Mouse (Mus musculus) midbrain, embryonic 10.5 days (tissue): ENCODE data around the gene Dhrs13. TPM values are rescaled to one million over a fixed set of nuclear protein-coding genes. Genes with fewer than 3 reads are reported as not detected.

ENCODE experiments used
- DNase-seq: peaks from one replicate; pipeline ENCODE4 v3.0.0-alpha.2; 2017; ENCODE audit warnings: low spot score
- H3K27ac ChIP-seq: fragments of 300-500 bp; sonication (generic); replicated peaks from 2 replicates; pipeline ENCODE4 v1.5.1; 2016; ENCODE audit warnings: mild to moderate bottlenecking
- H3K27me3 ChIP-seq: fragments of 300-500 bp; sonication (generic); 2 replicates; pipeline ENCODE4 v1.6.1; 2016; ENCODE audit warnings: low read depth, mild to moderate bottlenecking; ENCODE audit not compliant: poor library complexity, severe bottlenecking
- H3K36me3 ChIP-seq: fragments of 300-500 bp; sonication (generic); 2 replicates; pipeline ENCODE4 v1.6.1; 2016; ENCODE audit warnings: mild to moderate bottlenecking, moderate library complexity
- H3K4me1 ChIP-seq: fragments of 300-500 bp; sonication (generic); 2 replicates; pipeline ENCODE4 v1.6.1; 2016
- H3K4me3 ChIP-seq: fragments of 300-500 bp; sonication (generic); 2 replicates; pipeline ENCODE4 v1.5.1; 2016; ENCODE audit warnings: mild to moderate bottlenecking, moderate library complexity
- H3K9me3 ChIP-seq: fragments of 300-500 bp; sonication (generic); replicated peaks from 2 replicates; pipeline ENCODE4 v1.6.1; 2016; ENCODE audit warnings: mild to moderate bottlenecking
- WGBS: fragments of 180-500 bp; shearing (Covaris S2); methylation state at CpG from one replicate; pipeline ENCODE4 v1.1.7; 2016; 5-methylcytosine and 5-hydroxymethylcytosine counted together
- polyA plus RNA-seq: library from polyadenylated mRNA; unstranded; fragments of >200 nt; fragmentation: Nextera tagmentation; extraction: Ambion mirVana; gene quantifications from 2 replicates; pipeline ENCODE4 v1.2.1, GENCODE M21; 2016

Dhrs13 gene
- polyA plus RNA-seq, result 16.7 and 17.7 TPM in 2 replicates

DNA sequence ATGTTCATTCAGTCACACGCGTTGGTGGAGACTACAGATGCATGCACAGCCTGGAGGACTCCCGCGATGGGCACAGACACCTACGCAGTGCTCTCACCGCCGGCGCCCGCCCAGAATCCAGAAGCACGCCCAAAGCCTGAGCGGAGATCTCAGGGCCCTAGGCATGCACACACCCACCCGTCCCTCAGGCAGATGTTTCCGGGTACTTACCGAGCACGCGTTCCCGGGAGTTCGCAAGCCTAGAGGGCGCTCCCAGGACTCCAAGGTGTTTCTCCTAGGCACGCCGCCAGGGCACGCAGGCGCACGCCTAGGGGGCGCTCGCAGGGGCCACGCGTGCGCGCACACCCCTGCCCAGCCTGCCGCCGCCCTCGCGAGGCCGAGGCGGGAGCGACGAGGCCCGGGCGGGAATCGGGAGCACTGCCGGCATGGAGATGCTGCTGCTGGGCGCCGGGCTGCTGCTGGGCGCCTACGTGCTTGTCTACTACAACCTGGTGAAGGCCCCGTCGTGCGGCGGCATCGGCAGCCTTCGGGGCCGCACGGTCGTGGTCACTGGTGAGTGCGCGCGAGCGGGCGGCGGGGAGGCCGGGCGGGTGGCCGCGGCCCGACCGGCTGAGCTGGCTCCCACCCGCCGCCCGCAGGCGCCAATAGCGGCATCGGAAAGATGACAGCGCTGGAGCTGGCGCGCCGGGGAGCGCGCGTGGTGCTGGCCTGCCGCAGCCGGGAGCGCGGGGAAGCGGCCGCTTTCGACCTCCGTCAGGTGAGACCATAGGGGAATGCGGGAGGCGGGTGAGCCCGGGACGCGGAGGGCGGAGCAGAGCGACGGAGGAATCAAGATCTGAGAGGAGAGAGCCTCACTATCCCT is at the start of gene Dhrs13:
Dhrs13 (plus strand) TSS at position 334 of the 862 bp plus-strand sequence.
- Histone ChIP-seq H3K4me1 (peaks cover 49% of the 10 kb centered on the region), H3K27ac (peak within 1 kb of the TSS; percentile 91), H3K9me3 (no peaks in the 10 kb centered on the region), H3K4me3 (peak within 1 kb of the TSS; percentile 74), H3K27me3 (peaks cover 7% of the 10 kb centered on the region; the same call in 1 of the 2 replicates), H3K36me3 (peaks cover 51% of the 10 kb centered on the region)
- DNase-seq, result peak; percentile 91
- under 1% methylated on average over 96 of the region's 96 CpGs for WGBS

DNA sequence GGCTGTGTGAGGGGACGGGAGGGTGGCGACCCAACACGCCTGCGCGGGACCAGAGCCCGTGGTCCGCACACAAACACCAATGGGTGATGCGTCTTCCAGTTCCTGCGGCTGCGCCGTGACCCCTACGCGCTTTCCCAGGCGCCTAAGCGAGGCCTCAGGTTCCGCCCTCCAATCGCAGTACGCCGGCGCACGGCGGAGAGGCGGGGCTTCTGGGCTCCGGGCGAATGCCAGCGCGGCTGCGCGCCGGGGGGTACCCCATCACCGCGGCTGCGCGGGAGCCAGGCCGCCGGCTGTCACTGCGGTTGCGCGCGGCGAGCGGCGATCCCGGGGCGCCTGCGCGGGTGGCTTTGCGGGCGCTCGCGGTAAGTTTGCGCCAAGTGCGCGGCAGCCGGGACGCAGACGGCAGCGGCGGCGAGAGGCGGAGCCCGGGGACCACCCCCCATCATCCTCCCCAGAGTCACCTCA is 49.6 kb upstream of the Dhrs13 start, which contains the start of gene Phf12:
Phf12 (plus strand) TSS at position 314 of the 465 bp plus-strand sequence.
- no peaks in the 10 kb centered on the region for H3K9me3 ChIP-seq
- DNase-seq, result peak; percentile 100
- peaks cover 30% of the 10 kb centered on the region for H3K4me1 ChIP-seq
- 0 out of 2 replicates have a peak, but pooled peaks cover 5% of the 10 kb centered on the region for H3K27me3 ChIP-seq
- under 1% methylated on average over 52 of the region's 62 CpGs for WGBS
- H3K36me3 ChIP-seq, result peaks cover 28% of the 10 kb centered on the region
- peak within 1 kb of the TSS; percentile 92 for H3K27ac ChIP-seq
- peak within 1 kb of the TSS; percentile 76 for H3K4me3 ChIP-seq

DNA sequence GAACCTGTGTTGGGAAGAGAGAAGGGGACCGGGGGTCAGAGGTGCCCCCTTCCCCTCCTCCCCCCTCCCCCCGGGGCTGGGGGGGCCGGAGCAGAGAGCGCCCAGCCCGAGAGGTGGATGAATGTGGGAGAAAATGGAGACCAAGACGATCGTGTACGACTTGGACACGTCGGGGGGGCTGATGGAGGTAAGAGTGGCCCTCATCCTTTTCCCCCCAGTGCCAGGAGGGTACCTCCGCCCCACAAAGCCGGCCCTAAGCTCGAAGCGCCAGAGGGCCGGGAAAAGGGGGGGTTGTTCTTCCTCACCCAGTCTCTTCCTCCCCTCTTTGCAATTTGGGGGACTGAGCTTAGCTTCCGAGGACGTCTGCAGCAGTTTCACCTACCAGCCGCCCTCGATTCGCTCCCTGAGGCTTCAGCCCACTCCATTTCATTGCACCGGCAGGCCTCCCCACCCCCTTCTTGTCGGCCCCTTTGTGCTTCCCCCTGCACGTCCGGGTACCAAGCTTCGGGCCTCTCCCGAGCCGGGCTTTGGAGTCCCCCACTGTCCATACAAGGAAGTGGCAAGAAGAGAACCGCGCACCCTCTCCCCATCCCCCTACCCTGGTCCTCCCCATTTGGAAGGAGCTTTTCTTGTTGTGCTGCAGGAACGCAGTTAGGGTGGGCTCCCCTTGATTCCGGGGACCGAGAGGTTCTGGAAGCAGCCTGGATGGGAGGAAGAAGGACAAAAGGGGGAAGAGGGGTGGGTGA is 48.7 kb upstream of the Dhrs13 start:
- Histone ChIP-seq H3K27ac (peak overlapping the region; percentile 92), H3K27me3 (no peaks in the 10 kb centered on the region), H3K9me3 (no peaks in the 10 kb centered on the region), H3K4me1 (peaks cover 30% of the 10 kb centered on the region), H3K4me3 (peak overlapping the region; percentile 76), H3K36me3 (peaks cover 37% of the 10 kb centered on the region)
- WGBS, result under 1% methylated on average over 31 of the region's 32 CpGs
- peak; percentile 69 for DNase-seq

DNA sequence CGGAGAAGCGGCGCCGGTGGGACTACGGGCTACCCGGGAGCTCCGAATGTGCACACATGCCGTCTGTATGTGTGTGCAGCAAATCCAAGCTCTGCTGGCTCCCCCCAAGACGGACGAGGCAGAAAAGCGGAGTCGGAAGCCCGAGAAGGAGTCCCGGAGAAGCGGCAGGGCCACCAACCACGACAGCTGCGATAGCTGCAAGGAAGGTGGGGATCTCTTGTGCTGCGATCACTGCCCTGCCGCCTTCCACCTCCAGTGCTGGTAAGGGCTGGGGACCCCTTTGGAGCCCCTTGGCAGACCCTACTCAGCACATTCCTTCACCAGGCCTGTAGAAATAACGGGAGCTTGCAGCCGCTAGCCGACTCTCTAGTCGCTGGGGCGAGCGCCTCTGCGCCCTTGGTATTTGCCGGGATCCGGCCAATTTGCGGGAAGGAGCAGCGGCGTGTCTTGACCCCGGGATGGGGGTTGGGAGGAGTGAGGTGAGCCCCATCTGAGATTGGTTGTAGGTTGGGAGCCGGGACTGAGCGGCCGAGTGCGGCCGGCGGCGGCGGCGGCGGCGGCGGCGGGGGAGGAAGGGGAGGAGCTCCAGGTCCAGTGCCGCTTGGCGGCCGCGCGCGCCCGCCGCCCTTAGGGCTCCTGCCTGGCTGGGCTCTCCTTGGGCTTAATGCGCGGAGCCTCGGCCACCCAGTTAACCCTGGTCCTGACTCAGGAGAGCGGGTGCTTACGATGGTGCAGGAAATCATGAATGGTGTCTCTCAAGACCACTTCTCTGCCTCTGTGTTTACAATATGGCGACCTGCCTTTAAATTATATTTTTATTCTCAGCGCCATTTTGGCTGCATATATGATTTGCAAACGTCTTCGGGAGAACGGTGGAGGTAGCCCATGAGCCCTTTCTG is 47.9 kb upstream of the Dhrs13 start:
- H3K27me3 ChIP-seq, result no peaks in the 10 kb centered on the region
- peaks cover 45% of the 10 kb centered on the region for H3K36me3 ChIP-seq
- no peaks in the 10 kb centered on the region for H3K9me3 ChIP-seq
- peak; percentile 80 for DNase-seq
- peak overlapping the region; percentile 76 for H3K4me3 ChIP-seq
- H3K4me1 ChIP-seq, result peaks cover 30% of the 10 kb centered on the region
- WGBS, result under 1% methylated on average over 47 of the region's 63 CpGs
- H3K27ac ChIP-seq, result peak overlapping the region; percentile 92

DNA sequence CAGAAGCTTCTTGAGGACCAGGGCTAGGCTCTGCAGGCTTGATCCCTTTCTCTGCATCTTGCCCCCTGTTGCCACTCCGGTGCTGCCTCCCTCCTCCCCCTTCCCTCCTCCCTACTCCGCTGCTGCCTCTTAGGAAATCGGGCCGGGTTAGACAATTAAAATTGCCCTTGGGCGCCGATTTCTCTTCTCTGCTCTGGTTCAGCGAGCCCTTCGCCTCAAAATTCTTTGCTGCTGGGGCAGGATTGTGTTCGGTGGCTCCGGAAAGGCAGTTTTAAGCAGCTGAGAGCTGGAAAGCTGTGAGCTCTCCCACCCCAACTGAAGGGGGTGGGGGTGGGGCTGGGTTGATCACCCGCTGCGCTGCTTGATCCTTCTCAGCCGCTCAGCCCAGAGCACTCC is 47.2 kb upstream of the Dhrs13 start:
- Histone ChIP-seq H3K4me3 (peak overlapping the region; percentile 76), H3K9me3 (no peaks in the 10 kb centered on the region), H3K27me3 (no peaks in the 10 kb centered on the region), H3K27ac (peak overlapping the region; percentile 92), H3K4me1 (peaks cover 30% of the 10 kb centered on the region), H3K36me3 (peaks cover 52% of the 10 kb centered on the region)
- under 1% methylated on average over 13 of the region's 13 CpGs for WGBS
- DNase-seq, result peak; percentile 63

DNA sequence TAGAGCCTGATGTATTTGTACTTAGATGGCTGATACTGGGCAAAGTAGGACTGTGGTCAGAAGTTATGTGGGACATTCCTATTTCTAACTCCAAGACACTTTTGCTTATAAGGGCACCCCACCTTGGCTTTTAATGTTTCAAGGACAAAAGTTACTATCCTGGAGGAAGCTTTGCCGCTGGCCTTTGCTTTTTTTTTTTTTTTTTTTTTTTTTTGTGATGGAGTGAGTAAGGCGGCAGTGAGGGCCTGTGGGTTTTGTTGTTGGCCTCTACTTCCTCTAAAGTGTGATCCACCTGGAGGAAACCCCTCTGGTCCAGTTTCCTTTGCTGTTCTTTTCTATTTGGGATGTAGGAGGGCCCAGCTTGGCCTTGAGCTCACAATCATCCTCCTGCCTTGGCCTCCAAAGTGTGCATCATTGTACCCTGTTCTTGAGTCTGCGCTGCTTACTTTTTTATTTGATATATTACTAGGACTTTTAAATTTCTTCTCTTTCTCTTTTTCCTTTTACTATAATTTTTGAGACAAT is 46.5 kb upstream of the Dhrs13 start:
- Histone ChIP-seq H3K27ac (peak overlapping the region; percentile 92), H3K9me3 (no peaks in the 10 kb centered on the region), H3K36me3 (peaks cover 59% of the 10 kb centered on the region), H3K4me3 (peak overlapping the region; percentile 76), H3K4me1 (peaks cover 24% of the 10 kb centered on the region), H3K27me3 (no peaks in the 10 kb centered on the region)
- DNase-seq, result no peak
- 76% methylated on average over 3 of the region's 3 CpGs for WGBS

DNA sequence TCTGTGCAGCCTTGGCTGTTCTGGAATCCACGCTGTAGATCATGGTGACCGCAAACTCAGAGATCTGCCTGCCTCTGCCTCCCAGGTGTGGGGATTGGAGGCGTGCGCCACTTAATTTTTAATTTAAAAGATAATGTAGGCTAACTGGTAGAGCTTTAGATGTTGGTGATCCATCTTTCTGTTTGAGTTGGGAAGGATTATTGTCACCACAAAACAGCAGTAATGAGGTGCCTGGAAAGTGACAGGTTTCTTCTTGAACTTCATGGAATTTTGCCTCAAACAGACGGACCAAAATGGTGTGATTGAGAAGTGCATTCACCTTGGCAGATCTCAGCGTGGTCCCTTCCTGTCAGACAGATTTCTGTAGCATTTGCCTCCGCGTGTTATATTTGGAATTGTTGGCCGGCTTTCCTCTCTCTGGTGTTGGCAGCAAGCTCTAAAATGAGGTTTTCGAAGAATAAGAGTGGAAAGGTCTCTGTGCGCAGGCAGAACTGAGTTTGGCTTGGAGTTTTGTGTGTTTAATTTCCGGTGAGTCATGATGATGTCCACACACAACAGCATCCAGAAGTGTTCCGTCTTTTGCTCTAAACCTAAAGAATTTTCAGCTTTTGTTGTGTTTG is 42.9 kb upstream of the Dhrs13 start:
- no peaks in the 10 kb centered on the region for H3K9me3 ChIP-seq
- H3K36me3 ChIP-seq, result peaks cover 88% of the 10 kb centered on the region
- H3K4me1 ChIP-seq, result peaks cover 14% of the 10 kb centered on the region
- WGBS, result 92% methylated on average over 13 of the region's 13 CpGs
- no peak overlapping the region for H3K27ac ChIP-seq
- no peak overlapping the region for H3K4me3 ChIP-seq
- no peak for DNase-seq
- H3K27me3 ChIP-seq, result no peaks in the 10 kb centered on the region

DNA sequence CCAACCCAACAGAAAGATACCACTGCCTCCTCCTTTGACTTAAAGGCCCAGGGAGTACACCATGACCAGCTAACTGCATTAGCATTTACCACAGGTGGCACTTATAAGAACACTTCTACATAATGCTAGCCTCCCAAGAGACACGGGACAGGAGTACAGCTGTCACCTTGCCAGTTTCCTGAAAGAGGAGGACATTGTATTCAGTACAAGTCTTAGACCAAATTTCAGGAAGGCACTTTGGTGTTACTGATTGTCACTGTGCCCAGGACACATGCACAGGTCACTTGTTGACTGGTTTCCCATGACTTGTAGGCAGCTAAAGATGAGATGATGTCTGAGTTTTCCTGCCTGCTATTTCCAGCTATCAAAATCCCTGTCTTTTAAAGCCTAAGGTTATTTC is 36.5 kb upstream of the Dhrs13 start:
- H3K4me1 ChIP-seq, result no peaks in the 10 kb centered on the region
- H3K9me3 ChIP-seq, result no peaks in the 10 kb centered on the region
- H3K27ac ChIP-seq, result no peak overlapping the region
- 87% methylated on average over 1 of the region's 1 CpGs for WGBS
- no peak for DNase-seq
- H3K4me3 ChIP-seq, result no peak overlapping the region
- peaks cover 82% of the 10 kb centered on the region for H3K36me3 ChIP-seq
- H3K27me3 ChIP-seq, result no peaks in the 10 kb centered on the region

DNA sequence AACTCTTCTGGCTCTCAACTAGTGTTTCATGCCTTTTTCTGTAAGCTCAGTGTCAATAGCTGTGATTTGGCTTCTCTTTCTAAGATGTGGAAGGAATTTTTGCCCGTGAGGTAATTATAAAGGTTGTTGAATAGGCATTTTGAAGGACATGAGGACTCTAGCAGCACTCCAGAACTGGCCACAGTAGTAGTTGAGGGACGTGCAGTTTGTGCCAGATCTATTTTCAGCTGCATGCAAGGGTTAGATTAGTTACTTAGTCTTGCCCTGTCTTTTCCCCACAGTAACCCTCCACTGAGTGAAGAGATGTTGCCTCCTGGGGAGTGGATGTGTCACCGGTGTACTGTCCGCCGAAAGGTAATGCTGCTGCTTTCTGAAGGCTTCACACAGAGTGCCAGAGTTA is 25.6 kb upstream of the Dhrs13 start:
- Histone ChIP-seq H3K27me3 (no peaks in the 10 kb centered on the region), H3K27ac (no peak overlapping the region), H3K36me3 (peaks cover 94% of the 10 kb centered on the region), H3K4me1 (peaks cover 3% of the 10 kb centered on the region; the same call in 1 of the 2 replicates), H3K4me3 (no peak overlapping the region), H3K9me3 (no peaks in the 10 kb centered on the region)
- DNase-seq, result no peak
- 92% methylated on average over 5 of the region's 5 CpGs for WGBS

DNA sequence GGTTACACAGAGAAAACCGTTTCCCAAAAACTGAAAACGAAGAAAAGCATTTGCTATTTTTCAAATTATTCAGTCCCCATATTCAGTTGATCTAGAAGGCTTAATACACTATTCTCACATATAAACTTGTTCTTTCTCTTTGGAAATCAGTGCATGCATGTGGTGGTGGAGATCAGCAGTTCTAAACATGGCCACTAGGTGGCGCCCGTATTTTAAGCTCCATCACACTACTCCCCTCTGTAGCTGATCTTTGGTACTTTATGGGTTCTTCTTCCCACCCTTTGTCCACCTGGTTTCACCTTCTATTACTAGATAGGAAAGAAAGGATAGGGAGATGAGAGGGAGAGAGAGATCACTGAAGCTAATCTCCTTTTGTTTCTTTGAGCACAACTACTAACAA is 12.4 kb upstream of the Dhrs13 start:
- WGBS, result 28% methylated on average over 4 of the region's 4 CpGs

DNA sequence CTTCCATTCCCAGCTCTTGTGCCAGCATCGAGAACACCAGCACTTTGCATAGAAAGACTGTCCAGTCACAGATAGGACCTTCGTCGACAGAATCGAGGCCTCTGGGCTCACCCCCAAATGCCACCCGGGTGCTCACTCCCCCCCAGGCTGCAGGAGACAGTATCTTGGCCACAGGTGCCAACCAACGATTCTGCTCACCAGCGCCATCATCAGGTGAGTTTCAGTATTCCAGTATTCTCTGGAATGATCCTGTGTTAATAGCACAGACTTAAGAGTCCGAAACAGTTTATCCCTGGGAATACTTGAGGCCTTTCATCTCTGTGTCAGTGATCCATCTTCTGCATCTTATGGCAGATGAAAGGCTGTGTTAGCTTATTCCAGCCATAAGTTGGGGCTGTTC is 8.5 kb upstream of the Dhrs13 start:
- peaks cover 98% of the 10 kb centered on the region for H3K36me3 ChIP-seq
- WGBS, result 89% methylated on average over 8 of the region's 8 CpGs
- peak; percentile 24 for DNase-seq

More for the DNA sequence above, 12.4 kb upstream of the Dhrs13 start:
- H3K36me3 ChIP-seq, result peaks cover 100% of the 10 kb centered on the region
- H3K27me3 ChIP-seq, result no peaks in the 10 kb centered on the region
- H3K9me3 ChIP-seq, result no peaks in the 10 kb centered on the region
- H3K4me3 ChIP-seq, result no peak overlapping the region
- no peak overlapping the region for H3K27ac ChIP-seq
- peak; percentile 71 for DNase-seq
- no peaks in the 10 kb centered on the region for H3K4me1 ChIP-seq

More for the DNA sequence above, 8.5 kb upstream of the Dhrs13 start:
- no peaks in the 10 kb centered on the region for H3K9me3 ChIP-seq
- H3K27me3 ChIP-seq, result no peaks in the 10 kb centered on the region
- no peak overlapping the region for H3K27ac ChIP-seq
- H3K4me1 ChIP-seq, result no peaks in the 10 kb centered on the region
- no peak overlapping the region for H3K4me3 ChIP-seq
